Mouse (Mus musculus) bone marrow macrophage, adult 2 months (primary cell): ENCODE measurements around the gene Epc2. TPM values are rescaled to one million over a fixed set of nuclear protein-coding genes. Genes with fewer than 3 reads are reported as not detected.

ENCODE experiments used
- H3K27ac ChIP-seq: 2 replicates; pipeline ENCODE4 v1.5.1; 2012; ENCODE audit warnings: low read depth, low read length; ENCODE audit not compliant: insufficient read depth
- H3K4me1 ChIP-seq: 2 replicates; pipeline ENCODE4 v1.6.1; 2012; ENCODE audit warnings: low read length; ENCODE audit not compliant: control insufficient read depth, insufficient read depth
- H3K4me3 ChIP-seq: 2 replicates; pipeline ENCODE4 v1.5.1; 2012; ENCODE audit warnings: mild to moderate bottlenecking, low read length, moderate library complexity; ENCODE audit not compliant: insufficient read depth
- CTCF ChIP-seq: IDR thresholded peaks from 2 replicates; pipeline ENCODE4 v1.5.1; 2012; ENCODE audit warnings: low read depth, mild to moderate bottlenecking, low read length, moderate library complexity
- POLR2A ChIP-seq: IDR thresholded peaks from 2 replicates; pipeline ENCODE4 v1.6.1; 2012; ENCODE audit warnings: mild to moderate bottlenecking, low read depth, low read length, borderline replicate concordance
- polyA plus RNA-seq: library from polyadenylated mRNA; stranded (reverse); fragments of >200 nt; gene quantifications from 2 replicates; pipeline ENCODE4 v1.2.4, GENCODE M21; 2012; ENCODE audit not compliant: missing spikeins, insufficient read depth, insufficient read length

Epc2 gene
- polyA plus RNA-seq, 1 experiment = 25.0 TPM

DNA sequence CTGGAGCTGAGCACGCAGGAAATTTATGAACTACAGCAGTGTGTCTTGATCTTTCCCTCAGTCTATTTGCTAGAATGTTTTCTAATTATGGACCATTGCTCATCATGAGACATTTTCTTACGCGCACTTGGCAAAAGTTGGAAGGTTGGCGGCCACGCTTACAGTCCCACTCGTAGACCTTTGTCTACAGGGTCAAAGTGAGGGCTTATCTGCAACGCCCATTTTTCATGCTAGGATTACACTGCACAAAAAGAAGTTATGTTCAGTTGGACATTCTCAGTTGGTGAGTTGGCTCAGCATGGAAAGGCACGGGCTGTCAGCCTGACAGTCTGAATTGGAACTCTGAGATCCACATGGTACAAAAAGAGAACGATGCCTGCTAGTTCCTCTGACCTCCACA lies 18.1 kb upstream of the Epc2 start:
- Histone ChIP-seq H3K4me3 (no peak overlapping the region), H3K4me1 (no peaks in the 10 kb centered on the region), H3K27ac (no peak overlapping the region)
- TF ChIP-seq CTCF = no peak
- no peak for TF ChIP-seq POLR2A

GRCm38 (mm10) chr2:49446238-49446637 lies 5.0 kb upstream of the Epc2 start:
- Histone ChIP-seq H3K4me3 (no peak overlapping the region), H3K4me1 (no peaks in the 10 kb centered on the region), H3K27ac (no peak overlapping the region)
- TF ChIP-seq POLR2A (no peak), CTCF (no peak)

GRCm38 (mm10) chr2:49447586-49448475 lies 3.5 kb upstream of the Epc2 start:
- H3K4me3 ChIP-seq = no peak overlapping the region
- H3K27ac ChIP-seq = no peak overlapping the region
- no peaks in the 10 kb centered on the region for H3K4me1 ChIP-seq
- TF ChIP-seq CTCF = no peak
- TF ChIP-seq POLR2A = no peak

- H3K4me1 ChIP-seq = 0 out of 2 replicates have a peak, but pooled peaks cover 2% of the 10 kb centered on the region
- peak overlapping the region; percentile 96 for H3K4me3 ChIP-seq
- TF ChIP-seq CTCF (no peak), POLR2A (no peak)
- no peak overlapping the region for H3K27ac ChIP-seq
These were observed 819 bp upstream of the Epc2 start for GRCm38 (mm10) chr2:49450467-49450866.

- H3K27ac ChIP-seq = peak overlapping the region; percentile 99
- H3K4me1 ChIP-seq = 0 out of 2 replicates have a peak, but pooled peaks cover 2% of the 10 kb centered on the region
- TF ChIP-seq CTCF = no peak
- no peak for TF ChIP-seq POLR2A
- peak overlapping the region; percentile 96 for H3K4me3 ChIP-seq
These were observed 438 bp downstream of the Epc2 start for GRCm38 (mm10) chr2:49451637-49452211.

DNA sequence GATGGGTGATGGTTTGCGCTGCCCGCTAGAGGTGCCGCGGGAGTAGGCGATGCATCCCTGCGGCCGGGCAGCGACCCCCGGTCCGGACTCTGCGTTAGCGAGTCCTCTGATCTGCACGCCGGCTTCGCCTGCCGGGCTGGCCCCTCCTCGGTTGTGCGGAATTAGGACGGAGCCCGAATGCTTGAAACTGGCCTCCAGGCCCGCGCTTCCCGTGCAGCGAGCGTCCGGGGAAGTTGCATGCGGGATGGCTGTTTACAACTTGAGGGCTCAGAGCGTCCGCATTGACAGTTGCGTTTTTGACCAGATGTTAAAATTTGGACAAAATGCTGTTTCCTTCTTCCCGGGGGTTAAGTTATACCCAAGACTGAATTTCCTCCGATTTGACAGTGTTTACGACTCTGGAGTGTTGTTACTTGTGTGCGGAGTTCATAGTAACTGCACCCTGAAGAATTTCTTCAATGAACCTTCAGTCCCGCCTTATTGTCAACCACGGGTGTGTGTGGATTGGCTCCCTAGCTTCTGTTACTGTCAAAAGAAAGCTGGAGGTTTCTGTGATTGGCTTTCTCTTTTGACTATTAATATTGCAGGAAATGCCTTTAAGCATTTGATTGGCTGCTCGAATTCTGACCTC lies 1.3 kb downstream of the Epc2 start:
- H3K4me1 ChIP-seq = 0 out of 2 replicates have a peak, but pooled peaks cover 2% of the 10 kb centered on the region
- TF ChIP-seq POLR2A (no peak), CTCF (no peak)
- peak overlapping the region; percentile 96 for H3K4me3 ChIP-seq
- peak overlapping the region; percentile 2; the same call in 1 of the 2 replicates for H3K27ac ChIP-seq

GRCm38 (mm10) chr2:49457797-49458196 lies 6.5 kb downstream of the Epc2 start:
- Histone ChIP-seq H3K27ac (no peak overlapping the region), H3K4me1 (0 out of 2 replicates have a peak, but pooled peaks cover 2% of the 10 kb centered on the region)
- TF ChIP-seq POLR2A (no peak), CTCF (no peak)

GRCm38 (mm10) chr2:49465672-49466222 lies 14.5 kb downstream of the Epc2 start:
- no peak for TF ChIP-seq POLR2A
- TF ChIP-seq CTCF = no peak
- H3K4me3 ChIP-seq = no peak overlapping the region
- H3K27ac ChIP-seq = no peak overlapping the region
- H3K4me1 ChIP-seq = peaks cover 2% of the 10 kb centered on the region; the same call in 1 of the 2 replicates

More at GRCm38 (mm10) chr2:49457797-49458196, 6.5 kb downstream of the Epc2 start:
- H3K4me3 ChIP-seq = no peak overlapping the region

DNA sequence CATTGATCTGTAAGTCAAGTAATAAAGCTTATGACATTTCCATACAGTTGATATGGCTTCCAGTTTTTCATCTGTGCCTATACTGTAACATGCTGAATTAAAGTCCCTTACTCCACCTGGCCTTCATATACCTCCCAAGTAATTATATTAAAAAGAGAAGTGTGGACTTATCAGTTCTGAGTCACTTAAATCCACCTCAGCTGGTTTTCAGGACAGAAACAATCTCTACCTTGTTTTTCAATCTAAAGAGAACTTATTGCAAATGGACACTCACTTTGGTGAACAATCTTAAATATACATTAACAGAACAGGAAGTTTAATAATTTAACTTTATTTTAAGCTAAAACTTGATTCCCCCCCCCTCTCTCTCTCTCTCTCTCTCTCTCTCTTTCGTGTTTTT lies 15.8 kb downstream of the Epc2 start:
- Histone ChIP-seq H3K4me3 (no peak overlapping the region), H3K4me1 (peaks cover 9% of the 10 kb centered on the region; the same call in 1 of the 2 replicates), H3K27ac (no peak overlapping the region)
- TF ChIP-seq CTCF (no peak), POLR2A (no peak)

GRCm38 (mm10) chr2:49471188-49471587 lies 19.9 kb downstream of the Epc2 start:
- TF ChIP-seq CTCF = no peak
- TF ChIP-seq POLR2A = no peak
- Histone ChIP-seq H3K27ac (no peak overlapping the region), H3K4me1 (peaks cover 20% of the 10 kb centered on the region), H3K4me3 (no peak overlapping the region)
